Mouse (Mus musculus): ENCODE results near the gene B3galt5. TPM values are rescaled to one million over a fixed set of nuclear protein-coding genes. Genes with fewer than 3 reads are reported as not detected.
"Not testable (repeated sequence)": the region's sequence is repeated elsewhere in the genome, so short reads cannot be mapped to it uniquely, and the experiment has no call there.

B3galt5 gene
- total RNA-seq, 2 experiments from 2014 or later = 0.10 TPM; not detected in 1

DNA sequence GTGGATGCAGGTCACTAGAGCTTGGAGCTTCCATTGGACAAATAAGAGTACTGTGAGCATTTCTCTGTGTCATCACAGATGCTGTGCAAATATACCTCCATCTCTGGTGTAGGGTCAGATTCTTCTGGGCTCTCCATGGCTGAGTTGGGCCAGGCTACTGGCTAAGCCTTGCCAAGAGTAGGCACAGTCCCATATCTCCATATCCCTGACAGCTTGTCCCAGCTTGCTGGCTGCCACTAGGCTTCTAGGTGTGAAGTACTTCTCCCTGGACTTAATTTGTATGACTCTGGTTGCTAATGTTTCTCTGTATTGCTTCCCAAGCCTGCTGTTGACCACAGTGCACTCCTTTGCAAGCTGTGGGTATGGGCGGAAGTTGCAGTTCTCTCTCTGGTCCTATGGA, 16.5 kb downstream of the B3galt5 start:
- intact Hi-C loops (cut with DNase I) = no loop called here
- DNase-seq = no peak

DNA sequence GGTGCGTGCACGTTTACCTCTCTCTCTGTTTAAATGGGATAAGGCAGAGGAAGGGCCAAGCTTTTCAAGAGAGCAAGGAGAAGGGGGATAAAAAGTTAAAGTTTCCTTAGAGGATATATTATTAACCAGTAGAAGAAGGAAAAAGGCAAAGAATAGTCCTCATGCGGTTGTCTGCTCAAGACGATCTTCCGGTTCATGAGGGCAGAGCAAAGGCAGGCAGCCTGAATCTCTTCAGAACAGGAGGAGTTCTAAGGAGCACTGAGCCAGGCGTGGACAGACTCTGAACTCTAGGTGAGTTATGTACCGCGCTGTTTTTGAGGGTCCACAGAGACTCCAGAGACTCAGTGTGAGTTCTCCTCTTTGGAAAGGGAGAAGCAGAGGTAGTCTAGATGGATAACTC, 22.8 kb downstream of the B3galt5 start:
- intact Hi-C loops (cut with DNase I) = no loop called here
- DNase-seq = no peak

DNA sequence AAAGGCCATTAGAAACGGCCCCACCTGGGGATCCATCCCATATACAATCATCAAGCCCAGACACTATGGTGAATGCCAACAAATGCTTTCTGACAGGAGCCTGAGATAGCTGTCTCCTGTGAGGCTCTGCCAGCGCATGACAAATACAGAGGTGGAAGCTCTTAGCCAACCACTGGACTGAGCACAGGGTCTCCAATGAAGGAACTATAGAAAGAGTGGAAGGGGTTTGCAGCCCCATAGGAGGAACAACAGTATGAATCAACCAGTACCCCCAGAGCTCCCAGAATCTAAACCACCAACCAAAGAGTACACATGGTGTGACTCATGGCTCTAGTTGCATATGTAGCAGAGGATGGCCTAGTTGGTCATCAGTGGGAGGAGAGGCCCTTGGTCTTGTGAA, 36.1 kb downstream of the B3galt5 start:
- DNase-seq = no peak
- intact Hi-C loops (cut with DNase I) = no loop called here

DNA sequence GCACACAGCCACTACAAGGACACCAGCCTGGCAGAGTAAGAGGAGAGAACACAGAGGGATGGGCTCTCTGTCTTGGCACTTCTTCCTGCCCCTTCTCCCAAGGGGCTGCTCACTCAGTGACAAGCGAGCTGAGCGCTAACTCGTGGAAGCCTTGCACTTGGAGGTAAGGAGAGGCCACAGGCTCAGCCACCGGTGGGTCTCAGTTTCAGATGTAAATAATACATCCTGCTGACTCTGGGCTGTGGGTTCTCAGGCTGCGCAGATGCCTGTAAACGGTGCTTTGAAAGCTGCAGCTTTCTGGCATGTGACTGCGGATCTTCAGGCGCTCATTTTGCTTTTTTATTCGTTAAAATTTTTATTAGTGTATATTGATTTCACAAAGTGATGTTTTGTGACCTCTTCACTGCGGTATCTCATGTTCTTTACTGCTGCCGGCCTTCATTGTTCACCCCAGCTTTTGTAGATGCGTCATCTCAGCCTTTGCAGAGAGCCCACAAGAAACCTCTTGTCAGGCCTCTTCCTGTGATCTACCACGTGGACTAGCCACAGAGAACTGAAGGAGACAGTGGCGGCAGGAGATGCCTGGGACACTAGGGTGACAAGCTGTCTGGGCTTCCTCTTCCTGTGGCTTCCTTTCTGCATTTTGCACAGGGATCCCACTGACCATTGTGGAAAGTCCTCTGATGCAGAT, 37.5 kb downstream of the B3galt5 start:
- DNase-seq = no peak
- intact Hi-C loops (cut with DNase I) = no loop called here

DNA sequence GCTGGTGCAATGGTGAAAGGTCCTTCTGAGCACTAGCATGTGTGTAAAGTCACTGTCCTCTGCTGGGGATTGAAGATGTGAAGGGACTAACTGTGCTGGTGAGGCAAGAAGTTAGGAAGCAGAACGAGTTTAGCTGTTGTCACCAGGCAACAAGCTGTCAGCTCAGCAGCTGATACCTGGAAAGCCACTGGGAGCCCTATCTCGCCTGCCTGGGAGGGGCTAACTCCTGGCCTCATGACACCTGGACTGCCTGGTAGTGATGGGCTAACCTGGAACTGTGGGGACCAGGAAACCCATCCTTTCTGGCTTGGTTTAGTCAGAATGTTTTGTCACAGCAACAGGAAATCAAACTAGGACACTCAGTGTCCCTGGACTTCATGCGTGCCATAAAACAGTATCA, 41.0 kb downstream of the B3galt5 start:
- intact Hi-C loops (cut with DNase I) = no loop called here
- no peak for DNase-seq

DNA sequence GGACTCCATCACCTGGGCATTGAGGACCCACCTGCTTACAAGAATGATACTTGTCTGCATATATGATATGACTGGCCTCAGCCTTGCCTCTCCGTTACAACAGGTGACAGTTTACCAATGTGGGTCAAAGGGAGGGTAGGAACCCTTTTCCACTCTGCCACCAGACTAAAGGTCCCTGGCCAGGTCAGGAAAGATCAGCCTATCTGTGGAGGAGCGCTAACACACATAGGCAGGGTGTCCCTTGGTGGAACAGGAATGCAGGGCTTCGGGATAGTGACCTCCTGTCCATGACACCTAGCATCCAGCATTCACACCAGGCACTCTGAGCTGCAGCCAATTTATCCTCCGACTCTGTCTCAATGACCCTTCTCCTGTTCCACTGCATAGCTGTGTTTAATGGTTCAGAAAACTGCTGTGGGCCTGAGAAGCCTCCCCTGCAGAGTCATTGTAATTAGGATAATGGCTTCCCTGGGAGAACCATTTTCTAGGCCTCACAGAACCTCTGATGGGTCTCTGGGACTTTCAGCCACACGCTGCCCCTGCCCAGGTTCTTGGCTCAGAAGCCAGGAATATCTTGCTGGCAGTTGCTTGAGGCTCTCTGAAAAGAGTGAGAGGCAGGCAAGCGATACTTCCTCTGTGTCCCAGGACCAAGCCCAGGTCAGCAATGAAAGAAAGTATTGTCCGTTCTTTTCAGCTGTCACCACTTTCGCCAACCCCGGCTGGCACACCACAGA, 43.1 kb downstream of the B3galt5 start:
- intact Hi-C loops (cut with DNase I) = no loop called here
- DNase-seq = no peak

DNA sequence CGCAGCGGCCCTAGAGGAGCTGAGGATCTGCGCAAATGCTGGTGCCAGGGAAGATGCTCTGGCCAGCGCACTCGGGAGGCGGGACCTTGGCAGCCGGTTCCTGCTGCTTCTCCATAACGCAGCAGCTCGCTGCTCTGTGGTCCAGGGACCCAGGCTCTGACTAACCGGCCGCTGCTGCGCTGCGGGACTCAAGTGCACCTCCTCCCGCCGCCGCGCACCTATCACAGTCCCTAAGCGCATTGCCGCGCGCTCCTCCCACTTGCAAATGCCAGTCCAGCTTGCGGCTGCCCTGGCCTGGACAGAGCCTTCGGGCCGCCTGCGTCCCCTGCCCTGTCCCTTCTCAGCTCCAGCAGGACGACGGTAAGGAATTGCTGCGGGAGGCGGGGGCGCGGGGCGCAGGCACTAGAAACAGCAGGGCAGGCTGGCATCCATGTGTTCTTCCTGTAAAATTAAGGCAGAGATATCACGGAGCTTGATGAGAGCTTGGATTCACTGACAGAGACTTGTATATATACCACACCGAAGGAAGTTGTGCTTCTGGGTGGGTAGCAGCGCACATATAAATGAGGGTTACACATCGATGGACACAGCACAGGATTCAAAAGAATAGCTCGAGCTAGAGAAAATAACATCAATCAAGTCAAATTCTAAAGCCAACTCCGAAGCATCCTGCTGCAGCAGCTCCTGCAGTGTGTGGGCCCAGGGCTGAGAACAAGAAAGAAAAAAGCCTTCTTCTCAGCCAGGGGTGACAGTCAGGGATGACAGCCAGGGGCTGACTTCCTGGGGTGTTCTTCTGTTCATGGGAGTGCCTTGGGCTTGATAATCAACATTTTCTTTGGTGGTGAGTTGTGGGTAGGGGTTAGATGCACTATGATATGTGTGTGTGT, 45.4 kb downstream of the B3galt5 start:
- DNase-seq = peak; percentile 15 to 25
- intact Hi-C loops (cut with DNase I) = no loop called here

DNA sequence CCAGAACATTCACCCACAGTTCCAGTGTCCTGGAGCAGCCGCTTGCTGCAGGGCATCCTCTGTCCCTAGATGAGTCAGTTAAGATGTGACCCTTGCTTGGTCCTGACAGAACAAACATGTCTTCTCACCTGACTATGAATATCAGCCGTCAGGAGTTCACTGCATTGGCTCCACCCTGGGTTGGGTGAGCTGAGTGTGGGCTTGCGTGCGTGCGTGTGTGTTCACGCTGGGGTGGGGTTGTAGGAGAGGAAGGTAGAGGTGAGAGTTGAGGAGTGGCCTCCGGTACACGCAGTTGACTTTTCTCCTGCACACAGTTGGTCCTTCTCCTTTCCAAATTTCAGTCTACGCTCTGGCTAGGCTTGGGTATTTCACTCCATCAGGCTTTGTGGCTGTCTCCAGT, 47.0 kb downstream of the B3galt5 start:
- intact Hi-C loops (cut with DNase I) = no loop called here

DNA sequence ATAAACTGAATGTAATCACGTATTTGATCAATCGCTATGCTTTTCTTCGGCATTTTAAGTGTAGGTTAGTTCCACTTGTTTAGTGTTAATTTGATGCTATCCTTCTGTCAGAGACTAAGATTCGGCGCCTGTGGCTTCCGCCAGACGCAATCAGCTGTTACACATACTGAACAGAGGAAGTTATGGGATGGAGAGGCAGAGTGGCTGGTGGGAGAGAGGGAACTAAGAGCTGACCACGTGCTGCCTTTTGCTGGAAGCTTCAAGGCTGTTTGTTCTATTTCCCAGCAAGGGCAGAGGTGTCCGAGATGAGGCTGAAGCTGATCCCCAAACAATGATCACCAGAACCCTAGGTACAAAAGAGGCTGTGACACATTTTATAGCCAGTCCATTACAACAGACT, 56.3 kb downstream of the B3galt5 start:
- no peak for DNase-seq
- intact Hi-C loops (cut with DNase I) = no loop called here

More for the DNA sequence above, 47.0 kb downstream of the B3galt5 start:
- DNase-seq = no peak

DNA sequence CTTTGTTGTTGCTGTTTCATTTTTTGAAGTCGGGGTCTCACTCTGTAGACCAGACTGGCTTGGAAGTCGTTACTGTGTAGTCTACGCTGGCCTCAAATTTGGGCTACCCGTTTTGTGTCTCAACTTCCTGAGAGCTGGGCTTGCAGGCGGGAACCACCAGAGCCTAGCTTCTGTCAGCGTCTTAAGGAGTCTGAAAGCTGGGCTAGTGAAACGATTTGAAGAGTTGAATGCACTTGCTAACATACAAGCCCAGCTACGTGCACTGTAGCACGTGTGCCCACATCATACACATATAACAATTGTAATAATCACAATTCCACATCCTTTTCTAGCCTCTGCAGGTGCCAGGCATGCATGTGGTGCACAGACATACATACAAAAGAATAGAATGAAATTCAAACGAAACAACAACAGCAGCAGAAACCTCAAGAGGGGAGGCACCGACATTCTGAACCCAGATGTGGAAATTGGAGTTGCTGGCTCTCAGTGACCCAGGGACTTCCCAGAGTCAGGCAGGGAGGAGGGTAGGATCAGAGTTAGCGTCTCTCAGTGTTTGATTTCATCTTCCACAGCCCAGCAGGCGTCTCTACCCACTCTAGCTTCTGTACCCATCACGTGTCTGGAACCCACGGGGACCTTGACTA, 57.1 kb downstream of the B3galt5 start:
- no peak for DNase-seq
- intact Hi-C loops (cut with DNase I) = no loop called here

DNA sequence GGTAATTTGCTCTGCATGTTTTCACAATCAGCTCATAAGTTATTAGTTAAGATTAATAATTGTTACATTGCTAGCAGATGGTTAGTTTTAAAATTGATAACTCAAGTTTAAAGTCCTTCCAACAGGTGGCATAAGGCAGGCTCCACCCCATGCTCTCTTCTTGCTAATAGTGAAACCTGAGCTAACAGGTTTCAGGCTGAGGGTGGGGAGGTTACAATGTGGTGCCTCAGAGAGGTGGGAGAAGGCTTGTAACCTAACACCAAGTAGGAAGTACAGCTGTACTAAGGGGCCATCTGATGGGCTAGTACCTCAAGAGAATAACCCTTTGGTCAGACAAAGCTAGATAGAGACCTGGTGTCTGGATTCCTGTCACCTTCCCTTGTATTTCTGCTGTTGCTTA, 62.5 kb downstream of the B3galt5 start:
- intact Hi-C loops (cut with DNase I) = no loop called here
- no peak for DNase-seq

DNA sequence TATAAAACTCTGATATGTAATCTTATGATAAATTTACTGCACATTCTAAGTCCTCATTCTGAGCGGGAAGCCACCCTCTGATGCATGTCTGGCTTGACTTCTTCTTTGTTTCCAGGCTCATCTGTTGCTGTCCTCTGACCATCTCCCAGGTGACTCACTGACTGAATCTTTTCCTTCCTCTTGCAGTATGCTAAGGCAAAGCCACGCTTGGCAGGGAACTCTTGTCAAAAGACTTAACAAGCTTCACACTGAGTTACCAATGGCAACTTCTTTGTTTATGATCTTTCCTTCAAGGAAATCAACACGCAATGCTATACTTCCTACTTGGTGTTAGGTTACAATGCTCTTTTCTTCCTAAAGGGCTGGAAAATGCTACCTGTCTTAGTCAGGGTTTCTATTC, 63.0 kb downstream of the B3galt5 start:
- intact Hi-C loops (cut with DNase I) = no loop called here

DNA sequence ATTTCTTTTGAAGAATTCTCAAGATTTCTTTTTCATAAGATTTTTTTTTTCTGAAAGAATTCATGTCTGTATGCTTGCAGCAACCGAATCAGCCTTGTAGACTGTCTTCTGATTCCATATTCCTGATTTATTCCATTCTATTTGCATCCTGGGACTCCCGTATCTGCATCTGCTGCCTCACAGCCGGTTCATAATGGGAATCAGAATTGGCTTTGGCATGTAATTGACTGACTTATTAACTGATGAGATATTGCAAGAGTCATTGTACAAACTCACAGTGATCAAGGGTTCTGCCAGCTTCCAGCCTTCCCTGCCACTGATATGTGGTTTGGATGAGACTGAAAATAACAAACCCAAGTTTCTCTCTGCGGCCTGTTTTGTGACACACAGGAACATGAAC, 67.8 kb downstream of the B3galt5 start:
- intact Hi-C loops (cut with DNase I) = no loop called here
- no peak for DNase-seq

More for the DNA sequence above, 63.0 kb downstream of the B3galt5 start:
- no peak for DNase-seq

DNA sequence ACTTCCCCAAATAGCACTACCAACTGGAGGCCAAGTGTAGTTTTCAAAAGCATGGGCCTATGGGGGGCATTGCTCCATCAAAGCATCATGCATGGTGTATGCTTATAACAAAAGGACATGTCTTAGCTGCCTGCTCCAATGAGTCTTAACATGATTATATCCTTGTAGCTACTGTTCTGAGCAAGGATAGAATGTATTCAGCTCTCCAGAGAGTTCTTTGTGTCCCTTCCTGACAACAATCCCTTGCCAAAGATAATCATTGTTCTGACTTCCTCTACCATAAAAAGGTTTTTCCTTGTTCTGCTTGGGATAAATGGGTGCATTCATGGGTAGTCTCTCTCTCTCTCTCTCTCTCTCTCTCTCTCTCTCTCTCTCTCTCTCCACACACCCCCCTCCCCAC, 68.8 kb downstream of the B3galt5 start:
- DNase-seq = no peak
- intact Hi-C loops (cut with DNase I) = no loop called here

DNA sequence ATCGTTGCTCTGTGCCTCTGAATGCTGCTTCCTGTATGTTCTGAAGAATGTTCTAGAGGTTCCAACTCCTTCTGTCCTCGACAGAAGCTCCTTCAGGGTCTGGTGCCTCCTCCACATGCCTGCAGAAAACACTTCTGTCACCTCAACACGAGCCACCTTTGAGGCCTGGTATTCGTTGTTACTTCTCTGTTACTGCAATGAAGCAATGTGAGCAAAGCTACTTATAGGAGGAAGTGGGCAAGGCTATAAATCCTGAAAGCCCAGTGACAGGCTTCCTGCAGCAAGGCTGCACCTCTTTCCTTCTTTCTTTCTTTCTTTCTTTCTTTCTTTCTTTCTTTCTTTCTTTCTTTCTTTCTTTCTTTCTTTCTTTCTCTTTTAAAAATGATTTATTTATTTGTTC, 71.3 kb downstream of the B3galt5 start:
- intact Hi-C loops (cut with DNase I) = no loop called here
- DNase-seq = no peak

DNA sequence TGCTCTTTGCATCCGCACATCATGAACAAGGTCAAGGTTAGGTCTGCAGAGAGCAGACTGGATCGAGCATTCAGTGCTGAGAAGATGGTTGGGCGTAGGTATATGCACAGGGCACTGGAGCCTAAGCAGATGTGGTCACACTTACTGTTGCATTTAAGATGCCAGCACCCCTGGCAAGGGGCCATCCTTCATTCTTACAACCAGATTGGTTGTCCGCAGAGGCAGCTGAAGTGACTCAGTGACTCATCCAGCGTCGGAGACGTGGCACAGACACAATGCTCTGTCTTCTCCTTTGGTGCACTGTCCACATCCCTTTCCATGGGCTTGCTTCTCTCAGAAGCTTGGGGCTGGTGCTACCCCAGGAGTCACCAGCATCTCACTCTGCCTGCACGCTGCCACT, 82.2 kb downstream of the B3galt5 start:
- intact Hi-C loops (cut with DNase I) = no loop called here
- DNase-seq = no peak

DNA sequence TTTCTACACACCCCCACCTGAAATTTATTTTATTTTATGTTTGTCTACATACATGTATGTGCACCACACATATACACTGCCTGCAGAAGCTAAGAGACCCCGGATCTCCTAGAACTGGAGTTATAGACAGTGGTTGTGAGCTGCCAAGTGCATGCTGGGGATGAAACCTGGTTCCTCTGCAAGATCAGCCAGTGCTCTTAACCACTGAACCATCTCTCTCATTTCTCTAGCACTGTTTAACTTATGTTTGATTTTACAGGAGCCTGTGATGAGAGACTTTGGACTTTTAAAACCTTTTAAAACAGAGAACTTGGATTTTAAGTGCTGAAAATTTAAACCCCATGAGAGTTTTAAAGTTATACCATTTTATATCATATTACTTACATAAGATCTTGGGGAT, 87.1 kb downstream of the B3galt5 start:
- intact Hi-C loops (cut with DNase I) = no loop called here
- DNase-seq = no peak

DNA sequence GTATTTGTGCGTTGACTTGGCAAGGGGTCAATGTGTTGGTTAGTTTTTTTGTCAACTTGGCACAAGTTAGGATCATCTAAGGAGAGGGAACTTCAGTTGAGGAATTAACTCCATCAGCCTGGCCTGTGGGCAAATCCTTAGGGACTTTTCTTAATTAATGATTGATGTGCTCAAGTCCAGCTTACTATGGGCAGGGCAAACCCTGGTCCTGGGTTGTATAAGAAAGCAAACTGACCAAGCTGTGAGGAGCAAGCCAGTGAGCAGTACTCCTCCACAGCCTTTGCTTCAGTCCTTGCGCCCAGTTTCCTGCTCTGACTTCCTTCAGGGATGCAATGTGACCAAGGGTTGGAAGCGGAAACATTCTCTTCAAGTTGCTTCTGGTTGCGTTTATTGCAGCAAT, 87.6 kb downstream of the B3galt5 start:
- intact Hi-C loops (cut with DNase I) = no loop called here

DNA sequence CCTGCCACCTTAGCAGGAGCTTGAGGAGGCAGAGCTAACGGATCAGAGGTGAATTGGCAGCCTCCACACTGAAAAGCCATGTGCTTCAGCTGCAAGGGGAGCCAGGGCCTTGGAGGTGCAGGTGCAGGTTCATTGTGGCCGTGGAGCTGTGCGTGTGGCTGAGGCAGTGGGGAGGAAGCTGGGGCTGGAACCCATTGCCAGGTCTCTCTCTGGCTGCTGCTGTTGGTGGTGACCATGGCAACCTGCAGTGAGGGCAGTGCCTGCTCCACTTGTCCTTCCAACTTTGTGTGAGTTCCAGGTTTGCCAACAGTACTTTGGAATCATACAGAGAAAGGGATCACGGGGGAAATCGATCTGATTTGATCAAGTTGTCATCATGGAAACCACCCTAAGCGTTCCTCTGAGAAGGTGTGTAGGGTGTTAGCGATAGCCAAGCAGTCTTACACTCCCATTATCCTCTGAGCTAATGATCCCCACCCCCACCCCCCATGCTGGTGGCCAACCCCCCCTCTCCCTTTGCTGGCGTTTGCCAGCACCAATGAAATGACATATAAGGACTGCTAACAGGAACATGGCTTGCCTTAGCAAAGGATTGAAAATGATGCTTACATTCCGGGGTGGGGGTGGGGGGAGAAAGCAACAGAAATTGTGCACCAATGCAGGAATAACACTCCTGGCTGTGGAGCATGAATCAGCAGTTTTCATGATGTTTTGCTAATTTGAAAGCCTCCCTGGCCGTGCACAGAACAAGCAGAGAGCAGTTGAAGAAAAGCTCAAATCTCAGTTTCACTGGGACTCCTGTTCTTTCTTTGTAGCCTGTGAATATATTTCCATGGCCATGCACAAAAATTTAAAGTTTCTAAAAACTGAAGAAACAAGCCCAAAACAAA, 90.8 kb downstream of the B3galt5 start:
- no peak for DNase-seq
- intact Hi-C loops (cut with DNase I) = no loop called here

More for the DNA sequence above, 87.6 kb downstream of the B3galt5 start:
- no peak for DNase-seq

DNA sequence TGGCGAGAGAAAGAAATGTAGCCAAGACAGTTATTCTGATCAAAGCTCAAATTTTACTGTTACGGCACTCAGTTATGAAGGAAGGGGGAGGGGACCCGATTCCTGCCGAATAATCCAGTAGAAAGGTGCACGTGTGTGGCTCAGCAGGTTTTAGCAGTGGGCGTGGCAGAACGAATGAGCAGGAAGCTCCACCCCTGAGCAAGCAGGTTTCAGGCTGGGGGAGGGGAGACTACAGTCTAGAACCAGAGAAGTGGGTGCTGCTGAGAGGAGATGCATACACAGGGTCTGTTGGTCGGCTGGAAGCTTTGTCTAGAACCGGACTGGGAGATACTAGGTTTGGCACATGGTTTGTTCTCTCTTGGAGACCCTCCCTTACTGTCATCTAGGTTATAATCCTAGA, 91.7 kb downstream of the B3galt5 start:
- intact Hi-C loops (cut with DNase I); DNase-seq: not testable (repeated sequence)
